Mouse (Mus musculus) midbrain, embryonic 16.5 days (tissue): ENCODE data around the gene Cks1b. TPM values are rescaled to one million over a fixed set of nuclear protein-coding genes. Genes with fewer than 3 reads are reported as not detected.

Source experiments
- ATAC-seq: fragments of 200-750 bp; cut with Nextera tagmentation; 2 replicates; pipeline ENCODE4 v1.8.0; 2017; ENCODE audit warnings: moderate TSS enrichment
- H3K27ac ChIP-seq: fragments of 300-500 bp; sonication (generic); 2 replicates; pipeline ENCODE4 v1.5.1; 2014; ENCODE audit warnings: mild to moderate bottlenecking, low read length, mixed read lengths
- H3K27me3 ChIP-seq: fragments of 300-500 bp; sonication (generic); 2 replicates; pipeline ENCODE4 v1.6.1; 2014; ENCODE audit warnings: low read depth, low read length, mixed read lengths; ENCODE audit not compliant: control insufficient read depth, insufficient read depth
- H3K36me3 ChIP-seq: fragments of 300-500 bp; sonication (generic); 2 replicates; pipeline ENCODE4 v1.6.1; 2014; ENCODE audit warnings: mild to moderate bottlenecking, low read length, moderate library complexity, mixed read lengths; ENCODE audit not compliant: control insufficient read depth, insufficient read depth
- H3K4me1 ChIP-seq: fragments of 300-500 bp; sonication (generic); 2 replicates; pipeline ENCODE4 v1.6.1; 2014; ENCODE audit warnings: mild to moderate bottlenecking, low read length, mixed read lengths; ENCODE audit not compliant: control insufficient read depth, insufficient read depth
- H3K4me2 ChIP-seq: fragments of 300-500 bp; sonication (generic); 2 replicates; pipeline ENCODE4 v1.6.1; 2014; ENCODE audit warnings: mild to moderate bottlenecking, low read length, mixed read lengths
- H3K4me3 ChIP-seq: fragments of 300-500 bp; sonication (generic); 2 replicates; pipeline ENCODE4 v1.5.1; 2014; ENCODE audit warnings: low read depth, mild to moderate bottlenecking, low read length, moderate library complexity, mixed read lengths
- H3K9ac ChIP-seq: fragments of 300-500 bp; sonication (generic); 2 replicates; pipeline ENCODE4 v1.6.1; 2014; ENCODE audit warnings: low read depth, low read length, mixed read lengths
- H3K9me3 ChIP-seq: fragments of 300-500 bp; sonication (generic); replicated peaks from 2 replicates; pipeline ENCODE4 v1.6.1; 2014; ENCODE audit warnings: mild to moderate bottlenecking, low read length, mixed read lengths; ENCODE audit not compliant: control insufficient read depth, poor library complexity, severe bottlenecking
- WGBS: fragments of 180-500 bp; shearing (Covaris S2); extraction: QIAGEN DNeasy Blood & Tissue Kit; methylation state at CpG from one replicate; pipeline ENCODE4 v1.1.7; 2014; 5-methylcytosine and 5-hydroxymethylcytosine counted together
- polyA plus RNA-seq: library from polyadenylated mRNA; unstranded; fragments of >200 nt; fragmentation: Nextera tagmentation; extraction: Ambion mirVana; gene quantifications from 2 replicates; pipeline ENCODE4 v1.2.1, GENCODE M21; 2015

The Cks1b gene
- polyA plus RNA-seq, 1 experiment from 2014 or later: 77.1 TPM

GRCm38 (mm10) chr3:89381233-89381632, 37.0 kb downstream of the Cks1b start:
- 78% methylated on average over 11 of the region's 11 CpGs for WGBS
- Histone ChIP-seq H3K27ac (no peak overlapping the region), H3K4me1 (peaks cover 3% of the 10 kb centered on the region; the same call in 1 of the 2 replicates), H3K27me3 (no peaks in the 10 kb centered on the region), H3K4me3 (no peak overlapping the region), H3K9me3 (no peaks in the 10 kb centered on the region), H3K9ac (no peak overlapping the region), H3K4me2 (no peak overlapping the region), H3K36me3 (no peaks in the 10 kb centered on the region)
- ATAC-seq: no peak

- H3K4me2 ChIP-seq: no peak overlapping the region
- no peak overlapping the region for H3K4me3 ChIP-seq
- H3K9ac ChIP-seq: no peak overlapping the region
- H3K4me1 ChIP-seq: peaks cover 3% of the 10 kb centered on the region; the same call in 1 of the 2 replicates
- H3K27me3 ChIP-seq: no peaks in the 10 kb centered on the region
- 96% methylated on average over 18 of the region's 18 CpGs for WGBS
- no peaks in the 10 kb centered on the region for H3K36me3 ChIP-seq
- no peaks in the 10 kb centered on the region for H3K9me3 ChIP-seq
- ATAC-seq: no peak
- H3K27ac ChIP-seq: no peak overlapping the region
Measured at GRCm38 (mm10) chr3:89380711-89381110, 37.5 kb downstream of the Cks1b start.

- Histone ChIP-seq H3K4me2 (no peak overlapping the region), H3K4me3 (no peak overlapping the region), H3K4me1 (peaks cover 3% of the 10 kb centered on the region; the same call in 1 of the 2 replicates), H3K9ac (no peak overlapping the region), H3K9me3 (no peaks in the 10 kb centered on the region), H3K27me3 (no peaks in the 10 kb centered on the region), H3K36me3 (no peaks in the 10 kb centered on the region), H3K27ac (no peak overlapping the region)
- no peak for ATAC-seq
- WGBS: 93% methylated on average over 14 of the region's 14 CpGs
Measured at GRCm38 (mm10) chr3:89380291-89380690, 37.9 kb downstream of the Cks1b start.

- Histone ChIP-seq H3K27ac (no peak overlapping the region), H3K4me3 (no peak overlapping the region), H3K9ac (no peak overlapping the region), H3K36me3 (no peaks in the 10 kb centered on the region), H3K9me3 (no peaks in the 10 kb centered on the region), H3K27me3 (no peaks in the 10 kb centered on the region), H3K4me2 (no peak overlapping the region), H3K4me1 (peaks cover 3% of the 10 kb centered on the region; the same call in 1 of the 2 replicates)
- no peak for ATAC-seq
- WGBS: 91% methylated on average over 31 of the region's 31 CpGs
Measured at GRCm38 (mm10) chr3:89379388-89380131, 38.6 kb downstream of the Cks1b start.

GRCm38 (mm10) chr3:89378394-89379067, 39.7 kb downstream of the Cks1b start:
- H3K4me1 ChIP-seq: peaks cover 3% of the 10 kb centered on the region; the same call in 1 of the 2 replicates
- WGBS: 2% methylated on average over 28 of the region's 29 CpGs
- H3K27me3 ChIP-seq: no peaks in the 10 kb centered on the region
- ATAC-seq: peak; percentile 87
- peak overlapping the region; percentile 52 for H3K4me3 ChIP-seq
- H3K4me2 ChIP-seq: peak overlapping the region; percentile 84
- peak overlapping the region; percentile 72 for H3K9ac ChIP-seq
- H3K36me3 ChIP-seq: no peaks in the 10 kb centered on the region
- no peak overlapping the region for H3K27ac ChIP-seq
- H3K9me3 ChIP-seq: no peaks in the 10 kb centered on the region

GRCm38 (mm10) chr3:89377831-89378230, 40.4 kb downstream of the Cks1b start:
- no peaks in the 10 kb centered on the region for H3K9me3 ChIP-seq
- peaks cover 3% of the 10 kb centered on the region; the same call in 1 of the 2 replicates for H3K4me1 ChIP-seq
- no peaks in the 10 kb centered on the region for H3K36me3 ChIP-seq
- H3K4me2 ChIP-seq: peak overlapping the region; percentile 84
- peak; percentile 29 for ATAC-seq
- peak overlapping the region; percentile 72 for H3K9ac ChIP-seq
- H3K27me3 ChIP-seq: no peaks in the 10 kb centered on the region
- 78% methylated on average over 4 of the region's 4 CpGs for WGBS
- H3K27ac ChIP-seq: no peak overlapping the region
- peak overlapping the region; percentile 52; the same call in 1 of the 2 replicates for H3K4me3 ChIP-seq

- H3K4me3 ChIP-seq: no peak overlapping the region
- no peaks in the 10 kb centered on the region for H3K27me3 ChIP-seq
- H3K4me1 ChIP-seq: peaks cover 3% of the 10 kb centered on the region; the same call in 1 of the 2 replicates
- 52% methylated on average over 5 of the region's 5 CpGs for WGBS
- H3K9ac ChIP-seq: no peak overlapping the region
- no peaks in the 10 kb centered on the region for H3K36me3 ChIP-seq
- no peak overlapping the region for H3K27ac ChIP-seq
- no peak overlapping the region for H3K4me2 ChIP-seq
- no peaks in the 10 kb centered on the region for H3K9me3 ChIP-seq
- ATAC-seq: no peak
Measured at GRCm38 (mm10) chr3:89373581-89374231, 44.5 kb downstream of the Cks1b start.

- no peak overlapping the region for H3K27ac ChIP-seq
Measured at GRCm38 (mm10) chr3:89367338-89367737, 50.8 kb downstream of the Cks1b start.

More at GRCm38 (mm10) chr3:89367338-89367737, 50.8 kb downstream of the Cks1b start:
- Histone ChIP-seq H3K9me3 (no peaks in the 10 kb centered on the region), H3K4me2 (no peak overlapping the region), H3K4me3 (no peak overlapping the region), H3K4me1 (no peaks in the 10 kb centered on the region), H3K9ac (no peak overlapping the region), H3K36me3 (no peaks in the 10 kb centered on the region), H3K27me3 (no peaks in the 10 kb centered on the region)
- no peak for ATAC-seq
- WGBS: 69% methylated on average over 11 of the region's 11 CpGs
